ENCODE assay signal across 8 mouse cellular contexts in genomic region chr13:63573256-63573835, GRCm38 (mm10). TPM values are rescaled to one million over a fixed set of nuclear protein-coding genes. Genes with fewer than 3 reads are reported as not detected.
DNase-seq lines count a peak whose midpoint lies in the region; ATAC-seq and TF ChIP-seq lines count a peak whose summit lies in the region.

Gene Ptch1 (minus strand): TSS chr13:63573598.

- 2% methylated on average over 43 of the region's 44 CpGs for WGBS in embryonic facial prominence, embryonic 13.5 days
- under 1% methylated on average over 42 of the region's 44 CpGs for WGBS in heart, embryonic 12.5 days
- WGBS in kidney, postnatal 0 days = under 1% methylated on average over 43 of the region's 44 CpGs
- WGBS in liver, embryonic 15.5 days (ENCODE audit: insufficient replicate concordance) = under 1% methylated on average over 43 of the region's 44 CpGs
- WGBS in neural tube, embryonic 13.5 days = under 1% methylated on average over 41 of the region's 44 CpGs

- H3K36me3 ChIP-seq in embryonic facial prominence, embryonic 13.5 days = no peaks in the 10 kb centered on the region
- no peaks in the 10 kb centered on the region for H3K36me3 ChIP-seq in heart, embryonic 12.5 days
- no peaks in the 10 kb centered on the region for H3K36me3 ChIP-seq in kidney, postnatal 0 days (ENCODE audit: insufficient read depth, low read length)
- no peaks in the 10 kb centered on the region for H3K36me3 ChIP-seq in liver, embryonic 15.5 days (replicated peaks)
- H3K36me3 ChIP-seq in neural tube, embryonic 13.5 days = no peaks in the 10 kb centered on the region

- H3K4me2 ChIP-seq in embryonic facial prominence, embryonic 13.5 days = peak within 1 kb of the TSS; percentile 96
- H3K4me2 ChIP-seq in heart, embryonic 12.5 days = peak within 1 kb of the TSS; percentile 99
- H3K4me2 ChIP-seq in kidney, postnatal 0 days (ENCODE audit: low read length) = peak within 1 kb of the TSS; percentile 82
- peak within 1 kb of the TSS; percentile 73 for H3K4me2 ChIP-seq in liver, embryonic 15.5 days
- H3K4me2 ChIP-seq in neural tube, embryonic 13.5 days = peak within 1 kb of the TSS; percentile 95

- H3K9me3 ChIP-seq in embryonic facial prominence, embryonic 13.5 days = no peaks in the 10 kb centered on the region
- H3K9me3 ChIP-seq in heart, embryonic 12.5 days (replicated peaks) = no peaks in the 10 kb centered on the region
- H3K9me3 ChIP-seq in kidney, postnatal 0 days (replicated peaks; ENCODE audit: low read length) = no peaks in the 10 kb centered on the region
- H3K9me3 ChIP-seq in liver, embryonic 15.5 days (replicated peaks) = no peaks in the 10 kb centered on the region
- H3K9me3 ChIP-seq in neural tube, embryonic 13.5 days = no peaks in the 10 kb centered on the region

- H3K27ac ChIP-seq in embryonic facial prominence, embryonic 13.5 days = peak within 1 kb of the TSS; percentile 91
- H3K27ac ChIP-seq in heart, embryonic 12.5 days (ENCODE audit: poor library complexity, severe bottlenecking) = no peak within 1 kb of the TSS
- peak within 1 kb of the TSS; percentile 54; the same call in 1 of the 2 replicates for H3K27ac ChIP-seq in kidney, postnatal 0 days
- H3K27ac ChIP-seq in liver, embryonic 15.5 days (replicated peaks) = no peak within 1 kb of the TSS
- peak within 1 kb of the TSS; percentile 96 for H3K27ac ChIP-seq in neural tube, embryonic 13.5 days (replicated peaks)

- peak; percentile 83 for DNase-seq in ES-CJ7 (ENCODE audit: low read depth, low spot score)
- peak; percentile 39 for DNase-seq in adrenal gland, postnatal 25 days
- DNase-seq in kidney, postnatal 0 days (ENCODE audit: low spot score) = peak; percentile 74
- no peak for DNase-seq in natural killer cell, adult 2 months (ENCODE audit: low spot score in 2 of 2)

- H3K27me3 ChIP-seq in embryonic facial prominence, embryonic 13.5 days = peaks cover 61% of the 10 kb centered on the region
- peaks cover 39% of the 10 kb centered on the region for H3K27me3 ChIP-seq in heart, embryonic 12.5 days (replicated peaks)
- no peaks in the 10 kb centered on the region for H3K27me3 ChIP-seq in kidney, postnatal 0 days (ENCODE audit: insufficient read depth, low read length)
- H3K27me3 ChIP-seq in liver, embryonic 15.5 days = peaks cover 89% of the 10 kb centered on the region
- peaks cover 53% of the 10 kb centered on the region for H3K27me3 ChIP-seq in neural tube, embryonic 13.5 days

- peak within 1 kb of the TSS; percentile 68 for H3K4me3 ChIP-seq in embryonic facial prominence, embryonic 13.5 days
- peak within 1 kb of the TSS; percentile 68 for H3K4me3 ChIP-seq in heart, embryonic 12.5 days
- H3K4me3 ChIP-seq in kidney, postnatal 0 days (replicated peaks; ENCODE audit: low read depth, low read length) = peak within 1 kb of the TSS; percentile 58
- peak within 1 kb of the TSS; percentile 52 for H3K4me3 ChIP-seq in liver, embryonic 15.5 days (replicated peaks)
- peak within 1 kb of the TSS; percentile 71 for H3K4me3 ChIP-seq in neural tube, embryonic 13.5 days

- H3K9ac ChIP-seq in embryonic facial prominence, embryonic 13.5 days = peak within 1 kb of the TSS; percentile 90
- H3K9ac ChIP-seq in heart, embryonic 12.5 days = peak within 1 kb of the TSS; percentile 78
- H3K9ac ChIP-seq in kidney, postnatal 0 days (ENCODE audit: low read depth, low read length) = peak within 1 kb of the TSS; percentile 62
- H3K9ac ChIP-seq in liver, embryonic 15.5 days = 0 out of 2 replicates have a peak within 1 kb of the TSS, but pooled peaks have one; percentile 11
- peak within 1 kb of the TSS; percentile 97 for H3K9ac ChIP-seq in neural tube, embryonic 13.5 days

- peaks cover 34% of the 10 kb centered on the region for H3K4me1 ChIP-seq in embryonic facial prominence, embryonic 13.5 days
- H3K4me1 ChIP-seq in heart, embryonic 12.5 days (replicated peaks) = peaks cover 6% of the 10 kb centered on the region
- no peaks in the 10 kb centered on the region; the same call in 1 of the 2 replicates for H3K4me1 ChIP-seq in kidney, postnatal 0 days (replicated peaks; ENCODE audit: insufficient read depth, low read length)
- peaks cover 21% of the 10 kb centered on the region for H3K4me1 ChIP-seq in liver, embryonic 15.5 days (replicated peaks)
- H3K4me1 ChIP-seq in neural tube, embryonic 13.5 days (replicated peaks) = peaks cover 42% of the 10 kb centered on the region

- ATAC-seq in embryonic facial prominence, embryonic 13.5 days (ENCODE audit: insufficient number of reproducible peaks, insufficient read depth, low FRiP score, low TSS enrichment, low read depth) = peak; percentile 59; the same call in 1 of the 2 replicates
- ATAC-seq in heart, embryonic 12.5 days (ENCODE audit: insufficient number of reproducible peaks, low FRiP score) = no peak; the same call in 1 of the 2 replicates
- peak; percentile 41; the same call in 1 of the 2 replicates for ATAC-seq in kidney, postnatal 0 days (replicated peaks; ENCODE audit: low FRiP score, low read depth)
- ATAC-seq in liver, embryonic 15.5 days (ENCODE audit: insufficient read depth) = no peak
- ATAC-seq in neural tube, embryonic 13.5 days (ENCODE audit: low read depth) = peak; percentile 55

- peak; percentile 20; the same call in 1 of the 2 replicates for TF ChIP-seq CTCF in kidney, postnatal 0 days (IDR thresholded peaks at IDR 0.05; ENCODE audit: low read depth)

RNA-seq across cellular contexts. Expression of gene Ptch1, which starts in this region (rescaled TPM):
- total RNA-seq in adrenal gland, postnatal 25 days (2021) = 33.9 and 53.6 TPM in 2 replicates
- 30.6 and 30.8 TPM in 2 replicates for polyA plus RNA-seq in embryonic facial prominence, embryonic 13.5 days (2015; fragmentation: Nextera tagmentation; extraction: Ambion mirVana)
- polyA plus RNA-seq in heart, embryonic 12.5 days (2016; fragmentation: Nextera tagmentation; extraction: Ambion mirVana) = 6.4 and 7.5 TPM in 2 replicates
- polyA plus RNA-seq in kidney, postnatal 0 days (2015; fragmentation: Nextera tagmentation; extraction: Ambion mirVana) = 10.7 and 12.2 TPM in 2 replicates
- polyA plus RNA-seq in liver, embryonic 15.5 days (2015; fragmentation: Nextera tagmentation; extraction: Ambion mirVana) = 3.1 TPM in 2 replicates
- polyA plus RNA-seq in neural tube, embryonic 13.5 days (2015; fragmentation: Nextera tagmentation; extraction: Ambion mirVana) = 19.2 and 22.1 TPM in 2 replicates

Comparison
In these comparisons a context has a peak if more than half of its experiments do, and no peak if none do; other contexts are left out.
1. DNase-seq: peak in ES-CJ7 (single experiment), adrenal gland, postnatal 25 days (single experiment) and kidney, postnatal 0 days (single experiment); none in natural killer cell, adult 2 months (0 of 2).
2. ATAC-seq: peak in embryonic facial prominence, embryonic 13.5 days (single experiment), kidney, postnatal 0 days (single experiment) and neural tube, embryonic 13.5 days (single experiment); none in heart, embryonic 12.5 days (single experiment) and liver, embryonic 15.5 days (single experiment).
3. H3K27ac ChIP-seq: peak in embryonic facial prominence, embryonic 13.5 days (single experiment), kidney, postnatal 0 days (single experiment) and neural tube, embryonic 13.5 days (single experiment); none in heart, embryonic 12.5 days (single experiment) and liver, embryonic 15.5 days (single experiment).
4. H3K9ac ChIP-seq: peak in every context shown above with its lines; median percentile 97 in neural tube, embryonic 13.5 days; 90 in embryonic facial prominence, embryonic 13.5 days; 78 in heart, embryonic 12.5 days; 62 in kidney, postnatal 0 days; 11 in liver, embryonic 15.5 days.
5. Peak in every context shown above with its lines, with median percentiles within 50 percentile points of each other: H3K4me2 ChIP-seq and H3K4me3 ChIP-seq.